Comparison of ENCODE assay signal across 16 mouse cellular contexts in genomic region chr7:48948381-48949108, GRCm38 (mm10).
"Had no signal": no experiment of that assay in that cellular context is flagged by ENCODE, and none has a peak within 500 bp of the region (broad histone marks: within the 10 kb centered on the region; RNA-seq: fewer than 3 reads in every experiment).

No protein-coding gene starts in this region.

- H3K4me1 ChIP-seq: limb, embryonic 15.5 days; stomach, embryonic 15.5 days had no signal

- H3K4me3 ChIP-seq: left cerebral cortex, adult 2 months; limb, embryonic 15.5 days; midbrain, embryonic 10.5 days; myocyte; neural tube, embryonic 15.5 days; stomach, embryonic 15.5 days had no signal

- H3K36me3 ChIP-seq: limb, embryonic 15.5 days; midbrain, embryonic 10.5 days; neural tube, embryonic 15.5 days; stomach, embryonic 15.5 days had no signal

- DNase-seq: kidney, adult 11 months; kidney, postnatal 10 days; lung, embryonic 14.5 days; lung, postnatal 10 days; lung, postnatal 4 days; midbrain, embryonic 14.5 days; right cerebral cortex, postnatal 4 days; spleen, adult 18-20 months; thymus, adult 2 months; thymus, postnatal 25 days had no signal

- H3K27me3 ChIP-seq: limb, embryonic 15.5 days; neural tube, embryonic 15.5 days; stomach, embryonic 15.5 days had no signal

- H3K27ac ChIP-seq: left cerebral cortex, adult 2 months; limb, embryonic 15.5 days; midbrain, embryonic 10.5 days; neural tube, embryonic 15.5 days; stomach, embryonic 15.5 days had no signal

- H3K9me3 ChIP-seq: limb, embryonic 15.5 days; midbrain, embryonic 10.5 days; neural tube, embryonic 15.5 days; stomach, embryonic 15.5 days had no signal

- H3K4me2 ChIP-seq: limb, embryonic 15.5 days; lung, embryonic 14.5 days; neural tube, embryonic 15.5 days; stomach, embryonic 15.5 days had no signal

- H3K9ac ChIP-seq: limb, embryonic 15.5 days; lung, embryonic 14.5 days; neural tube, embryonic 15.5 days; stomach, embryonic 15.5 days had no signal
